Mouse (Mus musculus) MEL (cell line): ENCODE measurements around the gene Slu7. TPM values are rescaled to one million over a fixed set of nuclear protein-coding genes. Genes with fewer than 3 reads are reported as not detected.

Source experiments
- DNase-seq: peaks from one replicate; pipeline ENCODE4 v3.0.0; 2011; ENCODE audit warnings: low read depth, low spot score
- H3K27ac ChIP-seq: 2 replicates; pipeline ENCODE4 v1.5.1; 2012; ENCODE audit warnings: low read depth, mild to moderate bottlenecking, control low read depth, low read length, moderate library complexity; ENCODE audit not compliant: control insufficient read depth
- H3K27me3 ChIP-seq, 2 experiments: fragments of 150-350 bp in 1 of 2; sonication (generic) in 1 of 2; 2 replicates each; pipeline ENCODE4 v1.6.1; 2012; ENCODE audit warnings: low read length in 2 of 2, mild to moderate bottlenecking in 2 of 2, improper control_type of control experiment in 1 of 2, moderate library complexity in 1 of 2; ENCODE audit not compliant: insufficient read depth in 2 of 2, control insufficient read depth in 1 of 2
- H3K36me3 ChIP-seq, 2 experiments: 2 replicates each; pipeline ENCODE4 v1.6.1; 2012 to 2014; ENCODE audit warnings: low read length in 2 of 2, improper control_type of control experiment in 1 of 2, inconsistent platforms in 1 of 2, mild to moderate bottlenecking in 1 of 2; ENCODE audit not compliant: insufficient read depth in 2 of 2, control insufficient read depth in 1 of 2
- H3K4me1 ChIP-seq, 2 experiments: fragments of 150-350 bp in 1 of 2; sonication (generic) in 1 of 2; 2 replicates each; pipeline ENCODE4 v1.6.1; 2012; ENCODE audit warnings: low read length in 2 of 2, improper control_type of control experiment in 1 of 2, mild to moderate bottlenecking in 1 of 2; ENCODE audit not compliant: insufficient read depth in 2 of 2, control insufficient read depth in 1 of 2
- H3K4me3 ChIP-seq, 2 experiments: fragments of 150-350 bp in 1 of 2; sonication (generic) in 1 of 2; 2 replicates each; pipeline ENCODE4 v1.5.1; 2012; ENCODE audit warnings: low read depth in 2 of 2, low read length in 2 of 2, mild to moderate bottlenecking in 2 of 2, moderate library complexity in 2 of 2, control low read depth in 1 of 2, improper control_type of control experiment in 1 of 2; ENCODE audit not compliant: control insufficient read depth in 1 of 2, insufficient read depth in 1 of 2
- H3K79me2 ChIP-seq: 2 replicates; pipeline ENCODE4 v1.6.1; 2012; ENCODE audit warnings: mild to moderate bottlenecking, low read length, moderate library complexity; ENCODE audit not compliant: control insufficient read depth, poor library complexity, insufficient read depth
- H3K9ac ChIP-seq: 2 replicates; pipeline ENCODE4 v1.6.1; 2012; ENCODE audit warnings: low read depth, mild to moderate bottlenecking, control low read depth, low read length, moderate library complexity; ENCODE audit not compliant: control insufficient read depth, poor library complexity, severe bottlenecking
- H3K9me3 ChIP-seq: fragments of 150-350 bp; sonication (generic); replicated peaks from 2 replicates; pipeline ENCODE4 v1.6.1; 2012; ENCODE audit warnings: mild to moderate bottlenecking, low read length, improper control_type of control experiment, moderate library complexity; ENCODE audit not compliant: insufficient read depth
- CHD1 ChIP-seq: IDR thresholded peaks from 2 replicates; pipeline ENCODE4 v1.6.1; 2012; ENCODE audit warnings: low read depth, mild to moderate bottlenecking, inconsistent platforms, low read length, improper control_type of control experiment
- CHD2 ChIP-seq: IDR thresholded peaks from 2 replicates; pipeline ENCODE4 v1.6.1; 2011; ENCODE audit warnings: low read length, improper control_type of control experiment
- CTCF ChIP-seq, 3 experiments: IDR thresholded peaks in 2 of 3; conservative IDR thresholded peaks in 1 of 3; 2 replicates each; pipeline ENCODE4 v1.5.1; 2011 to 2012; ENCODE audit warnings: low read length in 3 of 3, low read depth in 2 of 3, mild to moderate bottlenecking in 2 of 3, improper control_type of control experiment in 1 of 3, inconsistent platforms in 1 of 3, mixed read lengths in 1 of 3, moderate library complexity in 1 of 3; ENCODE audit not compliant: control insufficient read depth in 1 of 3, insufficient read depth in 1 of 3, poor library complexity in 1 of 3, severe bottlenecking in 1 of 3
- ELF1 ChIP-seq: IDR thresholded peaks from 2 replicates; pipeline ENCODE4 v1.6.1; 2014; ENCODE audit warnings: low read depth, mild to moderate bottlenecking, inconsistent platforms, low read length, improper control_type of control experiment, moderate library complexity
- EP300 ChIP-seq, 2 experiments: IDR thresholded peaks; 2 replicates each; pipeline ENCODE4 v1.6.1; 2011; ENCODE audit warnings: improper control_type of control experiment in 2 of 2, low read length in 2 of 2, low read depth in 1 of 2, mild to moderate bottlenecking in 1 of 2
- ETS1 ChIP-seq: IDR thresholded peaks from 2 replicates; pipeline ENCODE4 v1.6.1; 2012; ENCODE audit warnings: low read depth, mild to moderate bottlenecking, inconsistent platforms, low read length, improper control_type of control experiment, moderate library complexity
- GABPA ChIP-seq: IDR thresholded peaks from 2 replicates; pipeline ENCODE4 v1.6.1; 2012; ENCODE audit warnings: low read depth, mild to moderate bottlenecking, inconsistent platforms, low read length, improper control_type of control experiment, moderate library complexity
- GATA1 ChIP-seq: IDR thresholded peaks from 2 replicates; pipeline ENCODE4 v1.6.1; 2011; ENCODE audit warnings: low read depth, low read length, improper control_type of control experiment
- HCFC1 ChIP-seq: IDR thresholded peaks from 2 replicates; pipeline ENCODE4 v1.6.1; 2012; ENCODE audit warnings: low read depth, mild to moderate bottlenecking, inconsistent platforms, low read length, improper control_type of control experiment, moderate library complexity
- MAFK ChIP-seq: IDR thresholded peaks from 2 replicates; pipeline ENCODE4 v1.6.1; 2011; ENCODE audit warnings: low read depth, mild to moderate bottlenecking, low read length, improper control_type of control experiment, borderline replicate concordance
- MAX ChIP-seq: IDR thresholded peaks from 2 replicates; pipeline ENCODE4 v1.6.1; 2011; ENCODE audit warnings: low read length, improper control_type of control experiment
- MAZ ChIP-seq: IDR thresholded peaks from 2 replicates; pipeline ENCODE4 v1.6.1; 2012; ENCODE audit warnings: low read depth, mild to moderate bottlenecking, inconsistent platforms, low read length, improper control_type of control experiment
- MEF2A ChIP-seq: IDR thresholded peaks from 2 replicates; pipeline ENCODE4 v1.6.1; 2014; ENCODE audit warnings: low read depth, mild to moderate bottlenecking, inconsistent platforms, low read length, improper control_type of control experiment; ENCODE audit not compliant: poor library complexity, insufficient replicate concordance, severe bottlenecking; ENCODE audit errors: extremely low read depth
- MYC ChIP-seq: IDR thresholded peaks from 2 replicates; pipeline ENCODE4 v1.6.1; 2011; ENCODE audit warnings: low read depth, mild to moderate bottlenecking, low read length, improper control_type of control experiment, moderate library complexity
- POLR2A ChIP-seq, 2 experiments: IDR thresholded peaks; 2 replicates each; pipeline ENCODE4 v1.6.1; 2011 to 2012; ENCODE audit warnings: low read length in 2 of 2, mild to moderate bottlenecking in 2 of 2, control low read depth in 1 of 2, improper control_type of control experiment in 1 of 2, low read depth in 1 of 2, moderate library complexity in 1 of 2; ENCODE audit not compliant: control insufficient read depth in 1 of 2, insufficient read depth in 1 of 2, poor library complexity in 1 of 2
- POLR2AphosphoS2 ChIP-seq: IDR thresholded peaks from 2 replicates; pipeline ENCODE4 v1.6.1; 2011; ENCODE audit warnings: low read length, improper control_type of control experiment
- RAD21 ChIP-seq: IDR thresholded peaks from 2 replicates; pipeline ENCODE4 v1.6.1; 2011; ENCODE audit warnings: mild to moderate bottlenecking, low read depth, low read length, improper control_type of control experiment
- RCOR1 ChIP-seq: IDR thresholded peaks from 2 replicates; pipeline ENCODE4 v1.6.1; 2012; ENCODE audit warnings: low read depth, mild to moderate bottlenecking, inconsistent platforms, low read length, improper control_type of control experiment
- SIN3A ChIP-seq: IDR thresholded peaks from 2 replicates; pipeline ENCODE4 v1.6.1; 2012; ENCODE audit warnings: low read length, improper control_type of control experiment, inconsistent platforms
- SMC3 ChIP-seq: IDR thresholded peaks from 2 replicates; pipeline ENCODE4 v1.6.1; 2011; ENCODE audit warnings: low read depth, low read length, improper control_type of control experiment
- TAL1 ChIP-seq: IDR thresholded peaks from 2 replicates; pipeline ENCODE4 v1.6.1; 2012; ENCODE audit warnings: mild to moderate bottlenecking, inconsistent platforms, low read length, moderate library complexity, mixed read lengths
- TCF12 ChIP-seq: IDR thresholded peaks from 2 replicates; pipeline ENCODE4 v1.6.1; 2014; ENCODE audit warnings: low read depth, mild to moderate bottlenecking, inconsistent platforms, low read length, improper control_type of control experiment, moderate library complexity
- UBTF ChIP-seq: IDR thresholded peaks from 2 replicates; pipeline ENCODE4 v1.6.1; 2012; ENCODE audit warnings: low read depth, mild to moderate bottlenecking, inconsistent platforms, low read length, improper control_type of control experiment, moderate library complexity, borderline replicate concordance; ENCODE audit not compliant: insufficient read depth
- USF1 ChIP-seq: IDR thresholded peaks from 2 replicates; pipeline ENCODE4 v1.6.1; 2014; ENCODE audit warnings: low read depth, mild to moderate bottlenecking, inconsistent platforms, low read length, improper control_type of control experiment, moderate library complexity
- USF2 ChIP-seq, 2 experiments: IDR thresholded peaks; 2 replicates each; pipeline ENCODE4 v1.6.1; 2011 to 2012; ENCODE audit warnings: improper control_type of control experiment in 2 of 2, low read length in 2 of 2, borderline replicate concordance in 1 of 2, inconsistent platforms in 1 of 2, low read depth in 1 of 2, mild to moderate bottlenecking in 1 of 2; ENCODE audit not compliant: insufficient read depth in 1 of 2
- ZC3H11A ChIP-seq: IDR thresholded peaks from 2 replicates; pipeline ENCODE4 v1.6.1; 2012; ENCODE audit warnings: low read depth, mild to moderate bottlenecking, inconsistent platforms, low read length, improper control_type of control experiment
- ZKSCAN1 ChIP-seq: IDR thresholded peaks from 2 replicates; pipeline ENCODE4 v1.6.1; 2012; ENCODE audit warnings: low read depth, mild to moderate bottlenecking, inconsistent platforms, low read length, improper control_type of control experiment, moderate library complexity
- ZNF384 ChIP-seq: IDR thresholded peaks from 2 replicates; pipeline ENCODE4 v1.6.1; 2012; ENCODE audit warnings: low read depth, mild to moderate bottlenecking, inconsistent platforms, low read length, improper control_type of control experiment
- polyA plus RNA-seq, 2 experiments: library from polyadenylated mRNA; stranded (reverse) in 1 of 2; unstranded in 1 of 2; fragments of >175 nt in 1 of 2; fragments of >200 nt in 1 of 2; gene quantifications; 2 replicates each; pipeline versions ENCODE4 v1.2.1 to v1.2.4; 2012; ENCODE audit warnings: low replicate concordance in 2 of 2, low read depth in 1 of 2; ENCODE audit not compliant: insufficient read length in 2 of 2, insufficient read depth in 1 of 2, missing spikeins in 1 of 2
- total RNA-seq: library from RNA; depleted of rRNA; stranded (reverse); fragments of 300-350 nt; gene quantifications from 2 replicates; pipeline ENCODE4 v1.2.3, GENCODE M21; 2012

Gene Slu7
- total and polyA plus RNA-seq, 3 experiments = 41.6 to 149 (median 46.0) TPM

GRCm38 (mm10) chr11:43492663-43493062 is 59.1 kb downstream of the Slu7 start (continued):
- TF ChIP-seq MEF2A (no peak), GATA1 (peak; percentile 94), USF2 (IDR thresholded peaks at IDR 0.05; ENCODE audit: borderline replicate concordance in 1 of 2, insufficient read depth in 1 of 2, low read depth in 1 of 2, low read length in 2 of 2) (no peak), ZC3H11A (peak; percentile 33), ETS1 (no peak), MAZ (no peak), MAX (peak; percentile 31; the same call in 1 of the 2 replicates), RCOR1 (no peak), RAD21 (peak; percentile 66), UBTF (no peak), TAL1 (no peak), TCF12 (no peak), GABPA (no peak), SIN3A (no peak), USF1 (no peak), CHD2 (no peak), CHD1 (no peak), HCFC1 (no peak), SMC3 (peak; percentile 77), POLR2A (IDR thresholded peaks at IDR 0.05; ENCODE audit: control insufficient read depth in 1 of 2, insufficient read depth in 1 of 2, low read depth in 1 of 2, low read length in 2 of 2, poor library complexity in 1 of 2) (no peak), POLR2AphosphoS2 (no peak)

- peak; percentile 89 for DNase-seq
Measured at GRCm38 (mm10) chr11:43493815-43494409, 60.4 kb downstream of the Slu7 start.

More at GRCm38 (mm10) chr11:43493815-43494409, 60.4 kb downstream of the Slu7 start:
- H3K9me3 ChIP-seq = no peaks in the 10 kb centered on the region
- peaks cover 0 to 7% of the 10 kb centered on the region in 2 experiments; a peak in 2 of 4 replicates for H3K36me3 ChIP-seq
- H3K4me1 ChIP-seq = peaks cover 2 to 12% of the 10 kb centered on the region in 2 experiments
- no peaks in the 10 kb centered on the region for H3K79me2 ChIP-seq
- no peak overlapping the region for H3K9ac ChIP-seq
- H3K27me3 ChIP-seq = peaks cover 0 to 1% of the 10 kb centered on the region in 2 experiments; a peak in 1 of 4 replicates
- peak; percentile 46; the same call in 1 of the 2 replicates for TF ChIP-seq SIN3A
- peak; percentile 91 for TF ChIP-seq RAD21
- TF ChIP-seq RCOR1 = 0 out of 2 replicates have a peak, but pooled peaks have one; percentile 23
- peak; percentile 14; the same call in 1 of the 2 replicates for TF ChIP-seq HCFC1
- TF ChIP-seq MAX = 0 out of 2 replicates have a peak, but pooled peaks have one; percentile 26
- TF ChIP-seq MAFK = no peak
- TF ChIP-seq ZNF384 = peak; percentile 42; the same call in 1 of the 2 replicates
- TF ChIP-seq UBTF = no peak
- TF ChIP-seq SMC3 = peak; percentile 84
- no peak for TF ChIP-seq ZKSCAN1
- peak; percentile 72; the same call in 1 of the 2 replicates for TF ChIP-seq MAZ
- TF ChIP-seq ZC3H11A = peak; percentile 86
- peak; percentile 33; the same call in 1 of the 2 replicates for TF ChIP-seq ETS1
- no peak for TF ChIP-seq MYC
- no peak for TF ChIP-seq TAL1
- TF ChIP-seq CTCF (IDR thresholded peaks at IDR 0.05 in 2 of 3, conservative IDR thresholded peaks at IDR 0.05 in 1 of 3; ENCODE audit: control insufficient read depth in 1 of 3, insufficient read depth in 1 of 3, low read depth in 2 of 3, low read length in 3 of 3, poor library complexity in 1 of 3, severe bottlenecking in 1 of 3) = peak; percentile 69 to 93 (median 80)
- TF ChIP-seq ELF1 = peak; percentile 77
- TF ChIP-seq EP300 (IDR thresholded peaks at IDR 0.05; ENCODE audit: low read depth in 1 of 2, low read length in 2 of 2) = 0 out of 4 replicates have a peak, but pooled peaks of 1 of the 2 experiments have one; percentile 10
- H3K4me3 ChIP-seq = peak overlapping the region in 1 of 2 experiments; percentile 22; a peak in 1 of 4 replicates
- no peak overlapping the region for H3K27ac ChIP-seq
